Mouse (Mus musculus): ENCODE data around the gene Dis3l2.

The Dis3l2 gene

GRCm38 (mm10) chr1:86719391-86719790 is 15.8 kb downstream of the Dis3l2 start:
- no peak for DNase-seq (ENCODE audit: extremely low read depth, low read depth, low spot score)

- DNase-seq (ENCODE audit: extremely low read depth, low read depth, low spot score), result no peak
Observed at GRCm38 (mm10) chr1:86733160-86733821, 29.7 kb downstream of the Dis3l2 start.

DNA sequence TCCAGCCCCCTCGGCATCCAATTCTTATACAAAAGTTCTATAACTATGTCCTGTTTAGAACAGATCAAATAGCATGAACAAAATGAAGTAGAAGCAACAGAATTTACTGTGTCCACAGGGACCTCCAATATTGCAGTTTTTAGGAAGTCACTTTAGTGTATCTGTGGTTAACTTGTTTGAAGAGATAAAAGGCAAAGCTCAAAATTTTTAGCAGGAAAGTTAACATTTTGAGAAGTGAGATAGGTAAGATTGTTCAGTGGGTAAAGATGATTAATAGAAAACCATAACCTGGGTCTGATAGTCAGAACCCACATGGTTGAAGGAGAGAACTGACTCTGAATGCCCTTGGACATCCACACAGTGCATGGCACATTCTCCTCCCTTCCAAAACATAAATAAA is 32.8 kb downstream of the Dis3l2 start:
- DNase-seq (ENCODE audit: extremely low read depth, low read depth, low spot score), result no peak

DNA sequence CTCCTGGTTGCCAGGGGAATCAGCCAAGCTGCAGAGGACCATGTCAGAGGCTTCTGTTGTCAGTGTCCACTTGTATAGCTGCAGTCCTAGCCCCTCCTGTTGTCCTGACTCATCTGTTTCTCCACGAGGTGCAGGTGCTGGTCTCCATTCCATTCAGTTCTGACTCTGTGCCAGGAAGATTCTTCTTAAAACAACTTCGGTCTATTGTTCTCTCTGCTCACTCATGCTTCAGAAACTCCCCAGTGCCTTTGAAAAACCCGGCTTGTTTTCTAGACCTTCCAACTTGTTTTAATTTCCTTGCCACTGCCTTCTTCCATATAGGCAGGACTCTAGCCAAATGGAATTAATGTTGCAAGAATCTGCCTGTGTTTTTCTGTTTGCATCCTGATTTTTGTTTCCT is 39.3 kb downstream of the Dis3l2 start:
- no peak for DNase-seq (ENCODE audit: extremely low read depth, low read depth, low spot score)

DNA sequence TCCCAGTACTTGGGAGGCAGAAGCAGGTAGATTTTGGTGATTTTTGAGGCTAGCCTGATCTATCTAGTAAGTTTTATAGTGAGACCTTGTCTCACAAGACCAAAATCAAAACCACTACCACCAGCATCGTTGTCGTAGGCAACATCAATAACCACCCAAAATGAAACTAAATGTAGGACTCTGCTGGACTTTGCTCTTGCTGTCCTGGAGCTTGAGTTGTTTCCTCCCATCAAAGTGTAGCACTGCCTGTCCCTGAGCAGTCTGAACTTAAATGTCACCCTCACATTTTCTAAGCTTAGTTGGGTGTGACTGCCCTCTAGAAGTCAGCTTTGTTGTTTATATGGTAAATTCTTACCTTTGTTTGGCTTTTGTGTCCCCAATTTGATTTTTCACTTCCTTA is 43.4 kb downstream of the Dis3l2 start:
- no peak for DNase-seq (ENCODE audit: extremely low read depth, low read depth, low spot score)

DNA sequence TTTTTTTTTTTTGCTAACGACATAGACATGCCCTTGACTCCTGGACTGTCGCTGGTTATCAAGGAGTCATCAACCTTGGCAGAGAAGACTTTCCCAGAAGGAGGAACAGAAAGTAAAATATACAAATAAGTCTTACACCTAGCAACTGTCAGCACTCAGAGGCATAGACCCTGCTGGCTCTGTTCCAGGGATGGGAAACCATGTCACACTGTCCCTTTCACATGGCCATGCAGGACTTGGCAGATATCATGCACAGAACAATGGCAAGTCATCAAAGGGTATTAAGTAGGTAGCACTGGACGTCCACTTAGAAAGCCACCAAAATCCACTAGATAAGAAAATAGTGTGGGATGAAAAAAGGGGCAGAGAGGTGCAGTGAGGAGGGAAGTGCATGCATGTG is 46.5 kb downstream of the Dis3l2 start:
- DNase-seq (ENCODE audit: extremely low read depth, low read depth, low spot score), result no peak

- no peak for DNase-seq (ENCODE audit: extremely low read depth, low read depth, low spot score)
Observed at GRCm38 (mm10) chr1:86753416-86753815, 49.8 kb downstream of the Dis3l2 start.

GRCm38 (mm10) chr1:86754335-86754734 is 50.7 kb downstream of the Dis3l2 start:
- no peak for DNase-seq (ENCODE audit: extremely low read depth, low read depth, low spot score)

- DNase-seq (ENCODE audit: extremely low read depth, low read depth, low spot score), result no peak
Observed at GRCm38 (mm10) chr1:86758091-86758490, 54.5 kb downstream of the Dis3l2 start.

DNA sequence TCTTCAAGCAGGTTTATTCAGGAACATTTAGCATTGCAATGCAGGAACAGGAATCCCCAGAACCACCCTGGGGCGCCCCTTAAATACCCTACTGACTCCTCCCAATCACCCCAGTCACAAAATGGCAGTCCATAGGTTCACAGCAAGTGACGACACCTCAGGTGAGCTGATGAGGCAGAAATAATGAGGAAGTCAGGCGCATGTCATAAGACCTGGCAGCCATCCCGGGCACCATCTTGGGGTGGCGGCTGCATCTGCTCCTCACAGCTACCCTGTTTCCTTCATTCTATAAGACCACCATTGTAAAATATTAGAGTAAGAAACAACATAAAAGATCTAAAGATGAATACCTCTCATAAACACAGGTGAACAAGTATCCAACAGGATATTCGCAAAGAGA is 58.6 kb downstream of the Dis3l2 start:
- no peak for DNase-seq (ENCODE audit: extremely low read depth, low read depth, low spot score)

DNA sequence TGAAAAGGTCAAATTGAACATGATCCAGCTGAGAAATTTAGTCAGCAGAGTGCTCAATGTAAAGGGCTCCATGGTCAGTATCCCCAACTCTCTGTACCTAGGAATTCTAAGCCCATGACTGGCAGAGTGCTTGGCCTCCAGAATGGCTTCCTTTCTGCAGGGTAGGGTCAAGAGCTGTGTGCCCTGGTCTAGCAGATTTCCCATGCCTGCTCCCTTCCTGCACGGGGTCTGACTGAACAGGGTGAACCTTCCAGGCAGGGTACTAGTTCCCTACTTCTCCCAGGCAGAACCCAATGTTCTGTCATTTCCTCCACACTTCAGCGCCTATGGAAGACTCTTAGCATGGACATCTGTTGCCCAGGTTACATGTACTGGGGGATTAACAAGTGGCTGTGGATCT is 97.6 kb downstream of the Dis3l2 start:
- no peak for DNase-seq (ENCODE audit: extremely low read depth, low read depth, low spot score)

- DNase-seq (ENCODE audit: extremely low read depth, low read depth, low spot score), result peak; percentile 87
Observed at GRCm38 (mm10) chr1:86811756-86812155, 108.1 kb downstream of the Dis3l2 start.

DNA sequence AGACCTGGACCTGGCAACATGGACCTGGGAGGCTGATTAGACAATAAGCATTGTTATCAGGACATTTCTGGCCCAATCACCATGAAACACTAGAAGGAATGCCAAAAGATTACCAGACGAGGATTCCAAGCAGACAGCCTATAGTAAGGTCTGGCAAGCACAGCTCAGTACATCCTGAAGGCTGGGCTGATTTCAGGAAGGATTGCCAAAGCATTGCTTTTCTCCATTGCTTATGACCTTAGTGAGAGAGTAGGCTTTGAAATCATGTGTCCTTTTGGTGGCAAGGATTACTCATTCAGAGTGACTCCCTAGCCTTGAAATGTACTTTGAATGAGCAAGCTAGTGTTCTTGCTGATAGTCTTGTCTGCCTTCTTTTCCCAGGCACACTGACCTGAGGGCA is 118.7 kb downstream of the Dis3l2 start:
- DNase-seq (ENCODE audit: extremely low read depth, low read depth, low spot score), result peak; percentile 7

- no peak for DNase-seq (ENCODE audit: extremely low read depth, low read depth, low spot score)
Observed at GRCm38 (mm10) chr1:86834351-86834987, 130.9 kb downstream of the Dis3l2 start.

GRCm38 (mm10) chr1:86834988-86835387 is 131.4 kb downstream of the Dis3l2 start:
- DNase-seq (ENCODE audit: extremely low read depth, low read depth, low spot score), result no peak

- DNase-seq (ENCODE audit: extremely low read depth, low read depth, low spot score), result no peak
Observed at GRCm38 (mm10) chr1:86850754-86851153, 147.1 kb downstream of the Dis3l2 start.

DNA sequence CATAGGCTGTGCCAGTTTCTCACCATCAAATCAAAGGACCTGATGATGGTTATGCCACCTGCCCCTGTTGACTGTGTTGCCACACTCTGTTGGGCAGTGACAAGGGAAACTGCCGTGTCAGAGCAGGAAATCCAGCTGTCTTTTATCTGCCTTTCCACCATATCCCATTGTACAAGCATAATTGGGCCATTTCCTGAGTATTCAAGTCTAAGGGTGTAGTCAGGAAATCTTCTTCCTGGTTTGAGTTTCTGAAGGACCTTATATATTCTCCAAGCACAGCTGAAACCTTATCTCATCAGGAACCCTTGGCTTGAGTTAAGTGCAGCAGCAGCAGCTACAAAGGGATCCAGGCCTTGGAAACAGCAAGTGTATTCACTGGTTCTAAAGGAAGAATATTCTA is 155.3 kb downstream of the Dis3l2 start:
- DNase-seq (ENCODE audit: extremely low read depth, low read depth, low spot score), result no peak

DNA sequence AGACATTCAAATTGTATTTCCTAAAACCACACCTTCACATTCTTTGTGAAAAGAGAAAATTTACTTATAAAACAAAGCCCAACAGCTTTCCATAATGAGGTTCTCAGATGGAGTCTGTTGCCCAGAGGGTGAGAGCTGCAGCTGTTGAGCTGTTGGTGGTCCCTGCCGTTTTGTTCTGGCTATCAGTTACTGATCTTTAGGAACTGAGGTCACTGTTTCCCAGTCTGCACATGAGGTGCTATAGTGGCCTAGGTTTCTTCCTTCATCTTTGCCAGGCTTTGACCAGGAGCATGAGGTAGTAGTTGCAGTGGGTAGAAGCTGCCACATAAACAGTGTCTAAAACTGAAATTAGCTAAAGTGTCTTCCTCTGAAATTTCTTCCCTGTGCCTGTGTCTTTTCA is 155.8 kb downstream of the Dis3l2 start:
- no peak for DNase-seq (ENCODE audit: extremely low read depth, low read depth, low spot score)

DNA sequence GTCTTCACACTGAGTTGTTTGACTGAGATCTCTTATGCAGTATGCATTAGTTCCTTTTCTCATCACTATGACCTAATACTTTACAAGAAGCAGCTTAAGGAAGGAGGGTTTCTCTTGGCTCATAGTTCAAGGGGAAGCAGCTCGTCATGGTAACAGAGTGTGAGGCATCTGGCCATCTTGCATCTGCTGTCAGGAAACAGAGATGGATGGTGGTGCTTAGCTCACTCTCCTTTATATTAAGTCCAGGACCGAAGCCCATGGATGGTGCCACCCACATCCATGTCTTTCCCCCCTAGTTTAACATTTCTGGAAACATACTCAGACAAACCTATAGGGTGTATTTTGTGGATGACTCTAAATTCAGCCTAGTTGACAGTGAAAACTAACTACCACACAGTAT is 170.1 kb downstream of the Dis3l2 start:
- DNase-seq (ENCODE audit: extremely low read depth, low read depth, low spot score), result no peak

GRCm38 (mm10) chr1:86878743-86879142 is 175.1 kb downstream of the Dis3l2 start:
- DNase-seq (ENCODE audit: extremely low read depth, low read depth, low spot score), result no peak

- DNase-seq (ENCODE audit: extremely low read depth, low read depth, low spot score), result no peak
Observed at GRCm38 (mm10) chr1:86879547-86879946, 175.9 kb downstream of the Dis3l2 start.

- no peak for DNase-seq (ENCODE audit: extremely low read depth, low read depth, low spot score)
Observed at GRCm38 (mm10) chr1:86887060-86887459, 183.5 kb downstream of the Dis3l2 start.

DNA sequence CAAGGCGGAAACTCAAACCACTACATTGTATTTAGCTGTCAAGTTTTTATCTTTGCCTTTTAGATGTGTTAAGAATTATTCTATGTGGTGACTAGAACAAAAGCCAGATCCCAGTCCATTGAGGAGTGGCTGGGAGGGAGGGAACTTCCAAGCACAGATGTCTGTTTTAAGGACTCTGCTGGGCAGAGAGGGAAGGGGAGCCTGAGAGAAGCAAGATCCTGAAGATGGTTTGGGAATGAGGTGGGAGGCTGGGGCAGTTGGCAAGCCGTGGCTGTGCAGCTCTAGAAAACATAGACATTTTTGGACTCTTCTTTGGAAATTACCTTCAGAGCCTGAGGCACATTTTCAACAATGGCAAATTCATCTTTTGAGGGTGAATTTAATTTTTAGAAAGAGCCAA is 208.9 kb downstream of the Dis3l2 start:
- no peak for DNase-seq (ENCODE audit: extremely low read depth, low read depth, low spot score)
